Comparison of ENCODE assay signal across 18 mouse cellular contexts in the genomic region with DNA sequence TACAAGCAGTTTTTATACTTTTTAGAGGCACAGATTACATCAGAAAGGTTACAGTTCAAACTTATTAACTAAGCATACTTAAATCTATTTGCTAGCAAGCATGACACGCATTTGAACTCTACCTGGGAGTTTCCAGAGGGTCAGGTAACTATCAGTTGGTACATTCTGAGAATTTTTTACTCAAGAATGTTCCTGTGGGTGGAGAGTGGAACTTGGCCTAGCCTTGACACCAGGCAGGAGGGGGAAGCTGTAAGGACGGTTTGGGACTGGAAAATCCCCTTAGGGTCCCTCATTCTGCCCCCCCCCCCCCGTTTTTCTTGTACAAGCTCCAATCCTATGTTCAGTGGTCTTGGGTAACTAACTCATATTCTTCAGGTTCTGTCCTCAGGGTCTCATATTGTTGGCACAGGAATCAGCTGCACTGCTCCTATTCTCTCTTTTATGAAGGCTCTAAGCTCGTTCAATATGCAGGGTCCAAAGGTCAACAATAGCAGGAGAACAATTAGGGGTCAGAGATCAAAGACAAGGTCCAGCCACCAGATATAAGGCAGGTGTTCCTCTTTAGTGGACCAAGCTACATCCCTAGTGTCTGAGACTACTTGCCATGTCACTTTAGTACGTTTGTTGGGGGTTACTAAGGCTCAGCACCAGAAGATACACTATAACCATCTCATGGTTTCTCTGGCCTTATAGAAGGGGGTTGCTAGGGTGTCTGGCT.
"Had no signal": no experiment of that assay in that cellular context is flagged by ENCODE, and none has a peak within 500 bp of the region (broad histone marks: within the 10 kb centered on the region; RNA-seq: fewer than 3 reads in every experiment).

No protein-coding gene starts in this region.

- H3K4me1 ChIP-seq: limb, embryonic 12.5 days; limb, embryonic 15.5 days; lung, embryonic 15.5 days; midbrain, embryonic 10.5 days; midbrain, embryonic 13.5 days had no signal

- H3K4me2 ChIP-seq: limb, embryonic 12.5 days; limb, embryonic 15.5 days; lung, embryonic 15.5 days; midbrain, embryonic 13.5 days had no signal

- H3K27ac ChIP-seq: kidney, postnatal 0 days; limb, embryonic 12.5 days; limb, embryonic 15.5 days; liver, embryonic 14.5 days; lung, embryonic 15.5 days; midbrain, embryonic 10.5 days; midbrain, embryonic 13.5 days; stomach, postnatal 0 days had no signal

- H3K36me3 ChIP-seq: limb, embryonic 12.5 days; limb, embryonic 15.5 days; lung, embryonic 15.5 days; midbrain, embryonic 10.5 days; midbrain, embryonic 13.5 days had no signal

- DNase-seq: kidney, adult 11 months; kidney, postnatal 4 days; left cerebral cortex, postnatal 4 days; lung, adult 18-20 months; lung, postnatal 10 days; lung, postnatal 36 days; thymus, adult 2 months; thymus, postnatal 14 days; thymus, postnatal 4 days had no signal

- H3K9me3 ChIP-seq: limb, embryonic 12.5 days; limb, embryonic 15.5 days; lung, embryonic 15.5 days; megakaryocyte, embryonic 14.5 days; midbrain, embryonic 10.5 days; midbrain, embryonic 13.5 days had no signal

- H3K9ac ChIP-seq: limb, embryonic 12.5 days; limb, embryonic 15.5 days; liver, embryonic 14.5 days; lung, embryonic 15.5 days; midbrain, embryonic 13.5 days had no signal

- H3K4me3 ChIP-seq: limb, embryonic 12.5 days; limb, embryonic 15.5 days; lung, embryonic 15.5 days; megakaryocyte, embryonic 14.5 days; midbrain, embryonic 10.5 days; midbrain, embryonic 13.5 days had no signal

- H3K27me3 ChIP-seq: limb, embryonic 12.5 days; limb, embryonic 15.5 days; lung, embryonic 15.5 days; megakaryocyte, embryonic 14.5 days; midbrain, embryonic 13.5 days had no signal

- ATAC-seq: midbrain, embryonic 13.5 days had no signal
